Mouse (Mus musculus) spleen, postnatal 4 days (tissue): ENCODE measurements around the gene Pak7.
"Not testable (repeated sequence)": the region's sequence is repeated elsewhere in the genome, so short reads cannot be mapped to it uniquely, and the experiment has no call there.

ENCODE experiments used
- DNase-seq, 2 experiments: peaks; one replicate each; pipeline ENCODE4 v3.0.0; 2022; ENCODE audit warnings: low spot score in 2 of 2

Pak7 gene

DNA sequence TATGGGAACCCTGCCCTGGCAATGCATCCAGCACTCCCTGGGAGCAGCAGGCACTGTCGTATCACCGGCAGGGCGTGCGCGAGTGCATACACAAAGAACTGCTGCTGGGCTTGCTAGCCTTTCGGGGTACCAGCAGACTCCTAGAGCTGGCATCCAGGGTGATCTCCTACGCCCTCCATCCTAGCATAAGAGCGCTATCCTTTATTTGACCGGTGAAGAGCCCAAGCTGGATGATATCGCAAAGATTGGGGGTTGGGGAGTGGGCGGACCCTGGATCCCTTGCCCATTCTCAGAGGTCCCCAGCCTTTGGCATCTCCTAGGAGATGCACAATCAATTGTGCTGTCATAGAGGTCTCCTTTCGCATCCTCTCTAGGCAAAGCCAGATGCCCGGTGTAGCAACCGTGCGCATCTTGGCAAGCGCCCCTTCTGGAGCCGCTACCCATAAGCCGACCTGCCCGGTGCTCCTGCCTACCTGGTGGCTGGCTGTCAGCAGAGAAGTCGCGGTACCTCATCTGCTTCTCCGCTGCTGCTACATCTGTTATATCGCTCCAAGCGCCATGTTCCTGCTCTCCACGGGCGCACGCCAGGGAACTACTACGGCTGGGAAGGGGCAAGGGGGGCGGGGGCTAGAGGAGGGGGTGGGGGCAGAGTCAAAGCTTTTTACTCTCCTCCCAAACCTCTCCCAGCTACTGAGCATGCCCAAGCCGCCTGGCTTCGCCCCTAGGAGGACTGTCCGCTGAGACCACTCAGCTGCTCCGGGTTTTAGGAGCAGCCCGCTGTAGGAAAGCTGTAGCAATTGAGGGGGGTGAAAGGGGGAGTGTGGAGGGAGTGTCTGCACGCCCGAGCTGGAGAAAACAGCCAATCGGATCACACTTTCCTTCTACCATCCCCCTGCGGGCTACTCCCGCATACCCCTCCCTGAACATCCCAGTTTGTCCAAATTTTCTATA, at the start of gene Pak7:
Pak7 (minus strand) TSS at position 787 of the 951 bp plus-strand sequence.
- no peak for DNase-seq

- no peak for DNase-seq
Observed at GRCm38 (mm10) chr2:136425561-136425960, 37.8 kb upstream of the Pak7 start.

DNA sequence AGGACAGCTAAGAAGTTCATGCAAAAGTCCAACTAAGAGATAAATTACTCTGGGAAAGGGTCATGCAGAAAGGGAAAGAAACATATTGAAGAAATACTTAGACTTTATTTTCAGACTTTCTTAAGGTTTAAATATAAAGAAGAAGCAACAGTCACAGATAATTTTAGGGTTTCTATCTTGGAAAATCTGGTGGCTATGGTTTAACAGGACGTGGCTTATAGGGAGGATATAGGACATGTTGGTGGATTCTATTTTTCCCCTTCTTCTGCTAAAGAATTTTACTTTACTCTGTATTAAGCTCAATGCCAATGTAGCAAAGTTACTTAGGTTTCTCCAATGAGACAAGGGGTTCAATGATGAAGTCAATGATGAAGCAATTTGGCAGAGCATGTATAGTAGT, 31.8 kb upstream of the Pak7 start:
- DNase-seq: no peak

- DNase-seq: no peak
Observed at GRCm38 (mm10) chr2:136416381-136416780, 28.6 kb upstream of the Pak7 start.

DNA sequence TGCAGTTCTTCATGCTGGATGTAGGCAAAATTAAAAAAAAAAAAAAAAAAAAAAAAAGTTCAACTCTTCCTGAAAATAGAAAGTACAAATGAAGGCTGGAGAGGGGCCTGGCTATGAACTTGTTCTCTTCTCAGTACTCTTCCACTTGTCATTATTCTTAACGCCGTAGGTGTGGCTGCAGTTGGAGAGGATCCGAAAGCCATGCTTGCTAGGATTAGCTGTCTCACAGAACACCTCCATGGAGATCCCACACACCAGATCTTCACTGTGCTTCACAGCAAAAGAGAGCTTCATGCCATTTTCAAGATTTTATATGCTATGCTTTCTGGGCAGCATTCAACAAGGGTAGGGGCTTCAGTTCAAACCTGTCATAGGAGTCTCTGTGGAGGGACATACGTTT, 14.8 kb upstream of the Pak7 start:
- no peak for DNase-seq

- no peak for DNase-seq
Observed at GRCm38 (mm10) chr2:136375318-136375717, 12.4 kb downstream of the Pak7 start.

- no peak for DNase-seq
Observed at GRCm38 (mm10) chr2:136372361-136372760, 15.4 kb downstream of the Pak7 start.

DNA sequence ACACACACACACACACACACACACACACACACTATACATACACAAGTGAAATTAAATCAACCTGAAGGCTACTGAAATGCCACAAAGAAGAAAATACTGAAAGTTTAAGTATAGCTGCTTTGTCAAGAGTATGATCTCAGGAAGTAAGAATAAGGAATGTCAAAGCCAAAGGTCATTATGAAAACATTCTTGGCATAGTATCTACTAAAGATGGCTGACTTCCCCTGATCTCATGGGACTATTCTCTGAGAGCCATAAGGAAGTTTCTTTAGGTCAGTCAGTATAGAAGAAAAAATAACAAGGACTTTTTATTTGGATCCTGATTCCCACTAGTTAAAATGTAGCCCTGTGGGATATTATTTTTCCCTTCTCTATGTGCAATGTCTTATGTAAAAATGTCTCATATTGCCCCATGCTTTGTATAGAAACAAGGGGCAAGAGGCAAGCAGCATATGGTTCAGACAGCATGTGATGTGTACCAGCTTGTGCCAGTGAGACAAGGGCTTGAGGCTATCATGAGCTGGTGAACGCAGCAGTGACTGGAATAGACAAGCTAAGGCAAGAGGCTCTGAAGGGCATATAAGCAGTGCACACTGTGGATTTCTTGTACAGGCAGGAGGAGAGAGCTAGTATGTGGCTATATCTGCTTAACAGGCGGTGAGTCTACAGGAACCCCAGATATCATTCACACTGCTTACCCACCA, 36.2 kb downstream of the Pak7 start:
- DNase-seq: no peak

- no peak for DNase-seq
Observed at GRCm38 (mm10) chr2:136350459-136350858, 37.3 kb downstream of the Pak7 start.

DNA sequence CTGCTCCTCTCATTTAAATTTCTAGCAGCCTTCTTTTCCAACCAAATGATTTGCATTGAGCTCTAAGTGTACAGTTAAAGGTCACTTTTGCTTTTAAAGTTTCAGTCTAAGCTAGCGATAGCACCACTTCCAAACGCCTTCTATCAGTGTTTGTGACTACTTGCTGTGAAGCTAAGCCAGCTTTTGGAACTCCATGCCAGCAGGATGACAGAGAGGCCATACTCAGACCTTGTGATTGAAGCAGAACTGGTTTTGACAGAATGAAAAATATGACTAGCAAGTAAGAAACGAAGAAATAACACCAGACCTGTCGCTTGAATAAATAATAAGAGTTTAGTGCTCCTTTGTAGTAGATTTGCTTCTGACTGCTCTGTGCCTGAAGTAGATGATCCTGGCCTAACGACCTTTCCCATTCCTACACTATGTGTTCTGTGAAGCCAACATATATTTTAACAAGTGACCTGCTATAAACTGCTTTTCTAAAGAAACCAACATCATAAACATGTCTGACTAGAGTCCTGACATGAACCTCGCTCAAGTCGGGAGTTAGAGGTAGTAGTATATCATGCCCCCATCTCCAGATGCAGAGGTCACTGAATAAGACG, 38.0 kb downstream of the Pak7 start:
- no peak for DNase-seq

DNA sequence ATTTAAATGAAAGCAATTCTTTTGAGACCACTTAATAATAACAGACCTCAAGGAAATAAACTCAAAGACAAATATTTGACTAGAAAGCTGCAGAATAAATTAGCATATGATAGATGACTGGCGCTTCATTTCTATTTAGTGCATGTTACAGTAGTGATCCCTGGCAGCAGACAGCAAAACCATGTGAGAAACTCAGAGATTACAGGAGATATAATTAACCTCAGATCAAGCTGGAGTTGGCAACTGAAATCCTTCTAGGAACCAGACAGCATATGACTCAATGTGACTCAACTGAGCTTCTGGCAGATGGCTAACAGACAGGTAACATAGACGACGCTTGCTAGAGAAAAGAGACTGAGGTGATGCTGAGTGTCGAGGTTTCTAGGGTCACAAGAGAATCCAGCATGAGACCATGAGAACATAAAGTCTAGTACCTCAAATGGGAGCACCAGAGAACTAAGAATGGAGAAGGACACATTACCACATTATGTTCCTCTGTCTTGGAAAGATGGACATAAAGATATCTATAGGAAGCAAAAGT, 43.5 kb downstream of the Pak7 start:
- DNase-seq: not testable (repeated sequence)

GRCm38 (mm10) chr2:136329974-136330373, 57.8 kb downstream of the Pak7 start:
- no peak for DNase-seq

- no peak for DNase-seq
Observed at GRCm38 (mm10) chr2:136325646-136326045, 62.1 kb downstream of the Pak7 start.

- no peak for DNase-seq
Observed at GRCm38 (mm10) chr2:136309313-136309712, 78.5 kb downstream of the Pak7 start.

DNA sequence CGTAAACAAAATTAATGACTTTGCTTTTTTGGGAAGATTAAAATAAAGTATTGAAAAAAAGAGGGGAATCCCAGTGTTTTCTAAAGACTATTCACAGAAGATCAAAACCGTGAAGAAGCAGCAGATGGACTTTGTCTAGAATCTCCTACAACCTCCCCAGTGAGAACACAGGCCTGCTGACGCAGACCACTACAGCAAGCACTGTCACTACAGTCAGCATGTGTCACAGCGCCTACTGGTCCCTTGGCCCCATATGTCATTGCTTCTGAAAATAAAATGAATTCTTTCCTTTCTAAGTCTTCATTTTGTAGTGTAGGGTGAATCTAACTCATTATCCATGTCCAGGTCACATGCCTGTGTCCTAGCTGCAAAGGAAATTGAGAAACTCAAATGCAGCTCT, 79.0 kb downstream of the Pak7 start:
- DNase-seq: no peak

GRCm38 (mm10) chr2:136302201-136302600, 85.6 kb downstream of the Pak7 start:
- DNase-seq: no peak

GRCm38 (mm10) chr2:136301406-136301805, 86.4 kb downstream of the Pak7 start:
- DNase-seq: no peak

GRCm38 (mm10) chr2:136297371-136297770, 90.4 kb downstream of the Pak7 start:
- no peak for DNase-seq

- DNase-seq: no peak
Observed at GRCm38 (mm10) chr2:136282043-136282442, 105.7 kb downstream of the Pak7 start.

GRCm38 (mm10) chr2:136241960-136242359, 145.8 kb downstream of the Pak7 start:
- not testable (repeated sequence) for DNase-seq

- no peak for DNase-seq
Observed at GRCm38 (mm10) chr2:136231228-136231627, 156.5 kb downstream of the Pak7 start.

DNA sequence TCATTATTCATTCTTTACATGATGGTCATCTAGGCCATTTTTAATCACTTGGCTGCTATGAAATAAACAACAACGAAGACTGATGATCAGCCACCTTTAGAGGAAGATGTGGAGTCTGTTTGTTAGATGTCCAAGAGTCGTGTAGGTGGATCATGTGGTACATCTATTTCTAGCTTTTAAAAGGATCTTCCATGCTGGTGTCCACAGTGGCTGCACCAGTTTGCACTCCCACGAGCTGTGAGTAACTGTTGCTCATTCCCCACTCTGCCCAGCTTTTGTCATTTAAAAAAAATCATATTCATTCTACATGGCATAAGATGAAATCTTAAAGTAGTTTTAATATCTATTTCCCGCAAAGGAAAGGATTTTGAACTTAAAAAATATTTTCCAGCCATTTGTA, 183.7 kb downstream of the Pak7 start:
- DNase-seq: no peak
